Mouse (Mus musculus): ENCODE results near the gene Wscd1.

Gene Wscd1

DNA sequence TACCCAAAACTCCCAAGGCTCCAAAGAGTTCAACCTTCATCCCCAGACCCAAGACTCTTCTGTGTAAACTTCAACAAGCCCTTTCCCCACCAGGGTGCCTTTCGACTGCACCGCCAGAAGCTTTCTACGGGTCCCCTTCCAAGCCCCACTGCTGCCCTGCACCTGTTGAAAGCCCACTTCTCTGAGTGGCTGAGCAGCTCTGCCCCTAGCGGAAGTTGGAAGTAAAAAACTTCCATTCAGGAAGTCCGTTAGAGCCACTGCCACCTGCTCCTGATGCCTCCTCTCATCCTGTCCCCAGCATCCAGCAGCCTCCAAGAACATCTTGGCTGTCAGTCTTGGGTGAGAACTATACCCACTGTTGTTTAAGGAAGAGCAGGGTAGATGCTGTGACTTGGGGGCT, at the start of gene Wscd1:
Gene Wscd1, plus strand, starts transcription at position 250 of the 400 bp plus-strand sequence.
- no peak for DNase-seq (ENCODE audit: low spot score)

GRCm38 (mm10) chr11:71728066-71728465, 21.7 kb upstream of the Wscd1 start:
- DNase-seq (ENCODE audit: low spot score), result no peak

- no peak for DNase-seq (ENCODE audit: low spot score)
These were observed 20.4 kb upstream of the Wscd1 start for GRCm38 (mm10) chr11:71729287-71729686.

DNA sequence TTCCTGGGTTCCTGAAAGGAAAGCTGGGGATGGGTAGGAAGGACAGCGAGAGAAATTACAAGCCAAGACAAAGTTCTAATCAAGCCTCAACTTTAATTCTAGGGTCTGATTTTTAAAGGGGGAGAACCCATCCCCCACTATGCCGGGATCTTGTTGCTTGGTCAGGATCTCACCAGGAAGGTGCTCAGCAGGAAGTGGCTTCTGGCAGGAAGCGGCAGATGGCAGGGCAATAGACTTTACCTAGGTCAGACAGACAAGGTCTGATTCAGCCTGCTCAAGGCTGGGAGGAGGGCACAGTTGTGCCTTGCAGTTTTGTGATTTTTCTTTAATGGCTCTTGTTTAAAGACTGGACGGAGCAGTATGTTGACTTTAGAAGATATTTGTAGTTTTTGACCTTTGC, 15.9 kb upstream of the Wscd1 start:
- no peak for DNase-seq (ENCODE audit: low spot score)

DNA sequence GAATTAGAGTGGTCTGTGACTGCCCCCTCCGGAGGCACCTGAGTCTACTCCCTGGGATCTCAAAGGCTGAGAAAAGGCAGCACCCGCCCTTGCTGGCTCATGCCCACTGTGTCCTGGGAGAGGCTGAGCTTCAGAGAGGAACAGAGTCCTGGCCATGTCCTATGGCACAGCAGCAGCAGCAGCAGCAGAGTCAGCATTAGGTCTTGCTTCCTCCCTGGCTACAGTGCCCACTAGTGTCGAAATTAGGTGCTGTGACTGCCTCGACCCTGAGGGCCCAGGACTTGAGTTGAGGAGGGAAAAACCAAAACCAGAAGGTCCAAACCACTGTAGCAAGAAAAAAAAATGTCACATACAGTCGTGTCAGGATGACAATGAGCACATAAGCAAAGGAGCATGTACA, 12.6 kb upstream of the Wscd1 start:
- no peak for DNase-seq (ENCODE audit: low spot score)

DNA sequence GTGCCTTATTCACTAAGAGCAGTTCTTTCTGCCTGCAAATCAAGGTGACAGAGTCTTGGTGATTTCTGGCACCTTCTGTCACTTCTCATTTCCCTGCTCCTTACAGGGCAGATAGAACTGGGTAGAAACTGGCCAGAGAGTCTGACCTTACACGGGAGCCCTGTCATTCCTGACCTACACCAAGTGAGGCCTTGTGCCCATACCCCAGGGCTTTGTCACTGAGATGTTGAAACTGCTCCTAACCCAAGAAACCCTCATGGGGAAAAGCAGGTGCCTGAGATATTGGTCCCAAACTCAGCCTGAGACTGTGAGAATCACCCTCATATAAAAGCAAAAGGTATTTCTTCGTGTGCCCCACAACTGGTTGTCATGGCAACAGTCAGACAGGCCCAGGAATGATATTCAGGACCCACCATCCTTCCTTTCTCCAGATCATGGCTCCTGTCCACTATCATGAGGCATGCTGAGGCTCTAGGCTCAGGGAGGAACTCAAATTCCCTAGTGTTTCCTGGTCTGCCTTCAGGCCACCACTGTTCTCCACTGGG, 11.1 kb upstream of the Wscd1 start:
- no peak for DNase-seq (ENCODE audit: low spot score)

DNA sequence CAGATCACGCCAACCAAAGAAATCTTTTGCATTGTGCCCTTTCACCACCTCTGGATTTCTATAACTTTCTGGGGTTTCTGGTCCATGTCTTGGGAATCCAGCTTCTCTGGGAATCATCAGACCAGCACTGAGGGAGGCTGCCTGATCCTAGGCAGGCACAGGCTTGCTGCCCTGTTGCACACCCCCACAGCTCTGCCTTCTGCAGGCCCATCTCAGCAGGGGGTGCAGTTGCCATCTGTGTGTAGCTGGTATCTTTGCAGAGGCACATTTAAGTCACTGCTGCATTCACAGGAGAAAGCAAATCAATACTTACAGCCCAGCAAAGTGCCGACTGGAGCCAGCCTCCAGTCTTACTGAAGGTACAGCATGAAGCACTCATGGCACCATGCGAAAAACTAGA, 3.8 kb upstream of the Wscd1 start:
- no peak for DNase-seq (ENCODE audit: low spot score)

GRCm38 (mm10) chr11:71747719-71748118, 2.0 kb upstream of the Wscd1 start:
- no peak for DNase-seq (ENCODE audit: low spot score)

DNA sequence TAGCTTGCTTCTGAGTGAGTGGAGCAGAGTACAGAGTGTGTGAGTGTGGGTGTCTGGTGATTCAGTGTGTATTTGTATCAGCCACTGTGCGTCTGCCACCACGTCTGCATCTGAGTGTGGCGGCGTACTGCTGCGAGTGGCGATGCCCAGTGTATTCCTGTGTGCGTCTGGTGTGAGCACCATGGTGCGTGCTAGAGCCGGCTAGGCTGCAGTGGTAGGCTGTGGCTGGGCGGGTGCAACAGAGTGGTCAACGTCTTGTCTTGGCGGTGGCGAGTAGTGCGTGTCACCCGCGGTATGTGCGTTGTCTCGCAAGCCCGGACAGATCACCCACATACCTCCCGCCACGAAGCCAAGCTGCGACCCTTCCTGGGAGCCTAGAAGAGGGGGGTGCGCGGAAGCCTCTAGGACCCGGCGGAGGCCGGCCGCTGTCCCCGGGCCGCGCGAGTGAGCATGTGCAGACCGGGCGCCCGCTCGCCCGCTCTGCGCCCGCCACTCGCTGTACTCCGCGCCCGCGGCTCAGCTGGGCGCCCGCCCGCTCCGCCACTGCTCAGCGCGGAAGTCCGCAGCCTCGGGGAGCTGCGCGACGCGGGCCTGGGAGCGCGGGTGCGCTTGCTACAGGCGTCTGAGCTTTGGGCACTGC, 934 bp downstream of the Wscd1 start:
- DNase-seq (ENCODE audit: low spot score), result no peak

- DNase-seq (ENCODE audit: low spot score), result no peak
These were observed 1.5 kb downstream of the Wscd1 start for GRCm38 (mm10) chr11:71751174-71751611.

GRCm38 (mm10) chr11:71751689-71752088, 2.0 kb downstream of the Wscd1 start:
- no peak for DNase-seq (ENCODE audit: low spot score)

DNA sequence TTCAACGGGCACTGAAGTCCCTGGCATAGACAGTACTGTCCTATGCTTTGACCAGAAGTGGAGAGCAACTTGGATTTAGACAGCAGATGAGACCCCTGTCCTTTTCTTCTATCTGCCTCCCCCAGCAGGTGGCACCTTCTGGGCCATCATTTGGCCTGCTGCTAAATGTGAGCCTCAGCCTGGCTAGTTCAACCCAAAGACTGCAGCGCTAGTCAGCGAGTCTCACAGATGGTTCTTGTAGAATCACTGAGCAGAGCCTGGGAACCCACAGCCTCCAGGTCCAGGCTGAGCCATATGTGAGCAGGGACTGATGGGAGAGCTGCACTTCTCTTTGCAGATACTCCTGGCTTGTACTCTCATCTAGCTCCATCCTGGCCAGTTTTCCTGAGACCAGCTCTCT, 2.9 kb downstream of the Wscd1 start:
- DNase-seq (ENCODE audit: low spot score), result no peak

DNA sequence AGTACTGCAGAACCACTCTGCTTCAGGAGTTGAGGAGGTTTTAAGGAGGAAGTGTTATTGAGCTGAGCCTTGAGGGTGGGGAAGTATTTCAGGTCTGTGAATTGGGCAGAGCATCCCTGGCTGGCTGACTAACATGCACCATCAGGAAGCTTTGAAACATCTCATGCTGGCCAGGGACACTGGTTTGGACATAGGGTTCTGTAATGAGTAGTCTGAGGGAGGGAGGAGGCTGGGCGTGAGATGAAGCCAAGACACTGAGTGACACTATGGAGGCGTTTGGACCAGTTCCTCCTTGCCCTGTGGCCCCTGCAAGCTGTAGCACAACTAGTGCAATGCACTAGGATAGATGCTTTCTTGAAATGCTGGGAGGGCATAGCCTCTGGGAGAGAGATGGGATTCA, 5.4 kb downstream of the Wscd1 start:
- DNase-seq (ENCODE audit: low spot score), result no peak

DNA sequence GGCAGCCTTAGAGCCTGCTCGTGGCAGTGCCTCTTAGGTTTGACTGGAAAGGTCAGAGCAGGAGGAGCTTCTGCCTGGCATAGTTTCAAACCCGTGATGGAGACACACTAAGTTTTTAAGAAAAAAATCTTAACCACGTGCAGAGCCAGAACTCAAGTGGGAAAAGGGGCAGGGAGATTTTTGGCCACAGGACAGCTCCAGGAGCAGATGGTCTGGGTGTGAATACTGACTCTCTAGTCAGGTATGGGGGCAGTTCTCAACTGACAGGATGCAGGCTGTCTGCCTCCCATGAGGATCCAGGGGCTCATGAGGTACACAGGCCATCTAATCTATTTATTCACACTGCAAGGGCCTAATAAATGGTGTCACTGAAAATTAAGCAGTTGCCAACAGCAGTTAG, 6.6 kb downstream of the Wscd1 start:
- DNase-seq (ENCODE audit: low spot score), result no peak

DNA sequence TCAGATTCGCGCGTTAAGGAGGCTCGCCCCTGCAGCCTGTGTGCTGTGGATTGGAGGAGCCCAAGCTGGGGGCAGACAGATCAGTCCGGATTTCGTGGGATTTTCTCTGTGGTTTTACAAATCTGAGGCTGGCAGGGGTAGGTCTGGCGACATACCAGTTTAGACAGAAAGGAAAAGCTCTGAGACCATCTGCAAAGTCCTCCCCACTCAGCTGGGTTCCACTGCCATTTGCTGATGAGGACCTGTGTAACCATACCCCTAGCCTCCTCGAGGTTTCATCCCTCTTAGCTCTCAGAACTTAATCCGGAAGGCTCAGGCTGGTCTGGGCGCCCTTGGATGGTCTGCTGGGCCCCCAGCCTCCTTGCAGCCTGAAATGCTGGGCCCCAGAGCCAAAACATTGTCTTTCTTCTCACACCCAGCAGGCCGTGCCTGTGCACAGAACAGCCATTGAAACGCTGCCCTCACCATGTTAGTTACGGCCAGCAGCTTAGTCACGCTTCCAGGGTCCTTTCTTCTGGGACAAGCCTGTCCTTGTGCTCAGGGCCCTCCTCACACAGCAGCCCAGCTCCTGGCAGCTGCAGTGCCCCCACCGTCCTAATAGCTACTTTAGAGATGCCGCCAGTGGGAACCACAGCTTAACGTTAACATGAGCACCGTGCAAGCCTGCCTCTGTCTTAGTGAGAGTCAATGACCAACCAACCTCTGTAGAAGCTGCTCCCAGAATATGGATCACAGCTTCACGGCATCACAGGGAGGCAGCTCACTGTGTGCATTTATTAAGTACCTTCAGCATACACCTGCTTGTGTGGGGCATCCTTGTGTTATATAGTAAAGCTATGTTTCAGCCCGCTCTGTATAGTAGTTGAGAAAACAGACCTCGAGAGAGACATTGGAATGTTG, 8.7 kb downstream of the Wscd1 start:
- no peak for DNase-seq (ENCODE audit: low spot score)

DNA sequence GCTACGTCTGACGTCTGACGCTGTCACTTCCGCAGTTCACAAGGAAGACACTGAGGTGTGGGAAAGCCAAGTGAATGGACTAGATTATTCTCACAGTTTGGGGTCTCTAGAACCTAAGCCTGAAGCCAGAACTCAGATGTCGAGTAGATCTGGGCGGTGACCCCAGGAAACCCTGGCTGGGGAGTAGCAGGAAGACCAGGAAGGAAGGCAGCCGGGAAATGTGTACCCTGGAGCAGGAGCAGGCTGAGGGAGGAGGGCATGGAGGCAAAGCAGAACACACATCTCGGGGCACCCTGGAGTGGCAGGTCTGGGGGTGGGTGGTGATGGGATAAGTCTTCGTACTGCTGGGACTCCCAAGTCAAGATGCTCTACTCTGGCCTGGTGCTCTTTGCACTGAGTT, 11.3 kb downstream of the Wscd1 start:
- no peak for DNase-seq (ENCODE audit: low spot score)

GRCm38 (mm10) chr11:71763154-71763553, 13.4 kb downstream of the Wscd1 start:
- DNase-seq (ENCODE audit: low spot score), result no peak

- no peak for DNase-seq (ENCODE audit: low spot score)
These were observed 14.0 kb downstream of the Wscd1 start for GRCm38 (mm10) chr11:71763651-71764275.

- no peak for DNase-seq (ENCODE audit: low spot score)
These were observed 15.0 kb downstream of the Wscd1 start for GRCm38 (mm10) chr11:71764743-71765142.

DNA sequence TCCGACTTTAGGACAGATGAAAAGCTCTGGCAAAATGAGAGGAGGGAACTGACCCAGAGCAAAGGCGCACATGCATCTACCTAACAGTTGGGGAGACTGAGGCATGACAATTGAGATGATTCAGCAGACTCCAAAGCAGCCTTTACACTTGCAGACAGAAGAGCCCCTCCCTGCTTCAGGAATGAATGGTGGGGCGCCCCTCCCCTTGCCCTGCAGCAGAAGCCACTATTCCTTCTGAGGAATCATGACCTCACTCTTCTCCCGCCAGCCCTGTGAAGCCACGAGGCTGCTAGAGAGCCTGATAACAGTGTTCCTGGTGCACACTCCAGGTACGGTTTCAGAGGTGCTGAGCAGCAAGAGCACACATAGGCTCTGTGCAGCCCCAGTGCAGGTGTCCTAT, 15.6 kb downstream of the Wscd1 start:
- DNase-seq (ENCODE audit: low spot score), result no peak

GRCm38 (mm10) chr11:71766380-71766779, 16.7 kb downstream of the Wscd1 start:
- DNase-seq (ENCODE audit: low spot score), result no peak

- DNase-seq (ENCODE audit: low spot score), result no peak
These were observed 18.0 kb downstream of the Wscd1 start for GRCm38 (mm10) chr11:71767726-71768125.

DNA sequence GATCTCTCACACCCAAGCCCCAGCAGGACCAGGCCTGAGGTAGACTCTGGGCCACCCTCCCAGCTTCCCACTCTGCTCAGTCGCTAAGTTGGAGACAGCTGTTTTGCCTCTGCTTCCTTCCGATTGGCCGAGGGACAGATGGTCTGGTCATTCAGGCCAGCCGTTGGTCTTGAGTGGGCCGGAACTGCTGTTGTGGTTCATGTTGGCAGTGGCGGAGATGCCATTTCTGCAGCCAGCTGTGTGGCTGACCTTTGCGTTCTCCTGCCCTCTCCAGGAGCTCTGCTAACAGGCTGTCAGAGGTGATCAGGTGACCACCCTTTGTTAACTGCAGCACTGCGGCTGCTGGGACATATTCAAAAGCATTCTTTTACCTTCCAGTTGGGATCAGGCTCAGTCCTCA, 20.0 kb downstream of the Wscd1 start:
- no peak for DNase-seq (ENCODE audit: low spot score)
